Mouse (Mus musculus) intestine, embryonic 16.5 days (tissue): Measurements from ENCODE around the gene Pdlim3. TPM values are rescaled to one million over a fixed set of nuclear protein-coding genes. Genes with fewer than 3 reads are reported as not detected.
A peak's percentile ranks its signal among the peaks of the same experiment; 100 is the strongest.

Source experiments
- ATAC-seq: fragments of 200-750 bp; cut with Nextera tagmentation; 2 replicates; pipeline ENCODE4 v1.8.0; 2017; ENCODE audit warnings: moderate TSS enrichment, moderate library complexity
- H3K27ac ChIP-seq: fragments of 300-500 bp; sonication (generic); 2 replicates; pipeline ENCODE4 v1.5.1; 2014; ENCODE audit warnings: mild to moderate bottlenecking, low read length
- H3K27me3 ChIP-seq: fragments of 300-500 bp; sonication (generic); replicated peaks from 2 replicates; pipeline ENCODE4 v1.6.1; 2014; ENCODE audit warnings: low read length, control low read depth, mixed read lengths; ENCODE audit not compliant: control insufficient read depth, insufficient read depth
- H3K36me3 ChIP-seq: fragments of 300-500 bp; sonication (generic); 2 replicates; pipeline ENCODE4 v1.6.1; 2014; ENCODE audit warnings: low read length, control low read depth; ENCODE audit not compliant: control insufficient read depth, insufficient read depth
- H3K4me1 ChIP-seq: fragments of 300-500 bp; sonication (generic); 2 replicates; pipeline ENCODE4 v1.6.1; 2014; ENCODE audit warnings: low read length, control low read depth, mixed read lengths; ENCODE audit not compliant: control insufficient read depth, insufficient read depth
- H3K4me2 ChIP-seq: fragments of 300-500 bp; sonication (generic); 2 replicates; pipeline ENCODE4 v1.6.1; 2014; ENCODE audit warnings: low read depth, low read length, control low read depth
- H3K4me3 ChIP-seq: fragments of 300-500 bp; sonication (generic); 2 replicates; pipeline ENCODE4 v1.5.1; 2014; ENCODE audit warnings: mild to moderate bottlenecking, low read length
- H3K9ac ChIP-seq: fragments of 300-500 bp; sonication (generic); 2 replicates; pipeline ENCODE4 v1.6.1; 2014; ENCODE audit warnings: low read depth, low read length
- H3K9me3 ChIP-seq: fragments of 300-500 bp; sonication (generic); 2 replicates; pipeline ENCODE4 v1.6.1; 2016; ENCODE audit warnings: low read length, control low read depth; ENCODE audit not compliant: control insufficient read depth
- WGBS: fragments of 180-500 bp; shearing (Covaris S2); extraction: QIAGEN DNeasy Blood & Tissue Kit; methylation state at CpG from one replicate; pipeline ENCODE4 v1.1.7; 2014; 5-methylcytosine and 5-hydroxymethylcytosine counted together
- polyA plus RNA-seq: library from polyadenylated mRNA; unstranded; fragments of >200 nt; fragmentation: Nextera tagmentation; extraction: Ambion mirVana; gene quantifications from 2 replicates; pipeline ENCODE4 v1.2.1, GENCODE M21; 2015

The Pdlim3 gene
- polyA plus RNA-seq, 1 experiment from 2014 or later = 97.7 TPM

GRCm38 (mm10) chr8:45872077-45872476 lies 13.2 kb upstream of the Pdlim3 start:
- no peaks in the 10 kb centered on the region for H3K9me3 ChIP-seq
- WGBS = 52% methylated on average over 7 of the region's 7 CpGs
- H3K36me3 ChIP-seq = no peaks in the 10 kb centered on the region
- ATAC-seq = peak; percentile 50; the same call in 1 of the 2 replicates
- no peak overlapping the region for H3K4me2 ChIP-seq
- no peak overlapping the region for H3K9ac ChIP-seq
- H3K27me3 ChIP-seq = no peaks in the 10 kb centered on the region
- H3K4me1 ChIP-seq = no peaks in the 10 kb centered on the region
- no peak overlapping the region for H3K27ac ChIP-seq
- no peak overlapping the region for H3K4me3 ChIP-seq

- no peak overlapping the region for H3K4me2 ChIP-seq
These were observed 10.2 kb upstream of the Pdlim3 start for GRCm38 (mm10) chr8:45874945-45875626.

DNA sequence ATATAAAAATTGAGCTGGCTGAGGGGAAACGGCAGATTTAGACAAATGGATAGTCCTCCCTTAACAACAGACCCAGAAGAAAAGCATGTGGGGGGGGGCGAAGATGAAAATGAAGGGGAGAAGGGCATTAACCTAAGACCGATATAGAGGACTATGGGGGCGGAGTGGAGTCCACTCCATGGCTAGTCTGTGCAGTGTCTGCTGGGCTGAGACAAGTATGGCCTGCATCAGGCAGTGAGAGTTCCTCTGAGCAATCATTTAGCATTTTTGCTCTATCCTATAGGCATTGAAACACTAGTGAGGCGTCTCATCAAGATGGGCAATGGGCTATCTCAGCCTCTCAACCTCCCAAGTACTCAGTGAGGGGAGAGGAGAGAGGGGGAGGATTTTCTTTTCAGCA lies 8.9 kb upstream of the Pdlim3 start:
- no peak overlapping the region for H3K4me3 ChIP-seq
- H3K36me3 ChIP-seq = no peaks in the 10 kb centered on the region
- ATAC-seq = no peak
- peaks cover 3% of the 10 kb centered on the region; the same call in 1 of the 2 replicates for H3K9me3 ChIP-seq
- 81% methylated on average over 5 of the region's 5 CpGs for WGBS
- no peak overlapping the region for H3K4me2 ChIP-seq
- H3K27ac ChIP-seq = no peak overlapping the region
- H3K4me1 ChIP-seq = no peaks in the 10 kb centered on the region
- no peaks in the 10 kb centered on the region for H3K27me3 ChIP-seq
- H3K9ac ChIP-seq = no peak overlapping the region

More at GRCm38 (mm10) chr8:45874945-45875626, 10.2 kb upstream of the Pdlim3 start:
- whole genome bisulfite sequencing = 37% methylated on average over 10 of the region's 10 CpGs
- peak overlapping the region; percentile 34 for H3K27ac ChIP-seq
- peaks cover 2% of the 10 kb centered on the region; the same call in 1 of the 2 replicates for H3K9me3 ChIP-seq
- no peaks in the 10 kb centered on the region for H3K27me3 ChIP-seq
- H3K4me1 ChIP-seq = no peaks in the 10 kb centered on the region
- H3K4me3 ChIP-seq = no peak overlapping the region
- H3K9ac ChIP-seq = 0 out of 2 replicates have a peak overlapping the region, but pooled peaks have one; percentile 0
- no peaks in the 10 kb centered on the region for H3K36me3 ChIP-seq
- ATAC-seq = peak; percentile 74

DNA sequence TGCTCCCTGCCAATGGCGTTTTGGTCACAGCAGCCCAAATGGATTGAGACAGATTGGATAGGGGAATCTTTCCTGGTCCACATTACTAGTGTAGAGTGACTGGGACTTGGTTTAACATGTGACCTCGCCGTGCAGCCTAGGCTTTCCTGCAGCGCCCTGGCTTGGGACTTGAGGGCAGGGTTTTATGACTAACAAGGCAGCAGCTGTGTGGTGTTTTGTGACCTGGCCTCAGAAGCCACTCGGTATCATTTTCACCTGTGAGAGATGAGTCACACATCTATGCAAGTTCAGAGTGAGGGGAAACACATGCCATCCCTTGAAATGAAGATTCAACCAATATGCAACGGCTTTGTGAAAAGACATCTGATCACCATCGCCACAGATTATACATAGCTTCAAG lies 7.6 kb upstream of the Pdlim3 start:
- no peak overlapping the region for H3K27ac ChIP-seq
- no peak overlapping the region for H3K4me3 ChIP-seq
- ATAC-seq = no peak
- no peaks in the 10 kb centered on the region for H3K36me3 ChIP-seq
- H3K4me1 ChIP-seq = no peaks in the 10 kb centered on the region
- no peak overlapping the region for H3K4me2 ChIP-seq
- H3K9me3 ChIP-seq = peaks cover 3% of the 10 kb centered on the region; the same call in 1 of the 2 replicates
- H3K27me3 ChIP-seq = no peaks in the 10 kb centered on the region
- 89% methylated on average over 7 of the region's 7 CpGs for WGBS
- H3K9ac ChIP-seq = no peak overlapping the region

DNA sequence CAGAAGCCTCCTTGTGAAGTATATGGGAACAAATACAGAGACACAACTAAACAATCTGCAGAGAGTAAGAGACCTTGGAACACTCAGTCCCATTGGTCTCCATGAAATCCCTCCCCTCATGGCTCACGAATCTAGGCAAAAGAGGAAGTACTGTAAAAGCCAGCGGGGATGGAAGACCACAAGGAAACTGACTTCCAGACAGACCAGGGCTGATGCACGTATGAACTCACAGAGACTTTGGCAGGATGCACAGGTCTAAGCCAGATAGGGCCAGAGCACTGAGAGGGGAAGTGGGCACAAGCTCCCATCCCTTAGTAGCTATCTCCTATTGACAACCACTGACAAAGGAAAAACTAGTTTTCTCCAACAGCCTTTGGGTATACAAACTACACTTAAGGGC lies 4.8 kb upstream of the Pdlim3 start:
- Histone ChIP-seq H3K4me1 (peaks cover 8% of the 10 kb centered on the region; the same call in 1 of the 2 replicates), H3K27ac (no peak overlapping the region), H3K9ac (no peak overlapping the region), H3K4me3 (no peak overlapping the region), H3K36me3 (no peaks in the 10 kb centered on the region), H3K9me3 (peaks cover 3% of the 10 kb centered on the region; the same call in 1 of the 2 replicates), H3K4me2 (no peak overlapping the region), H3K27me3 (no peaks in the 10 kb centered on the region; the same call in 1 of the 2 replicates)
- no peak for ATAC-seq
- WGBS = 80% methylated on average over 3 of the region's 3 CpGs

DNA sequence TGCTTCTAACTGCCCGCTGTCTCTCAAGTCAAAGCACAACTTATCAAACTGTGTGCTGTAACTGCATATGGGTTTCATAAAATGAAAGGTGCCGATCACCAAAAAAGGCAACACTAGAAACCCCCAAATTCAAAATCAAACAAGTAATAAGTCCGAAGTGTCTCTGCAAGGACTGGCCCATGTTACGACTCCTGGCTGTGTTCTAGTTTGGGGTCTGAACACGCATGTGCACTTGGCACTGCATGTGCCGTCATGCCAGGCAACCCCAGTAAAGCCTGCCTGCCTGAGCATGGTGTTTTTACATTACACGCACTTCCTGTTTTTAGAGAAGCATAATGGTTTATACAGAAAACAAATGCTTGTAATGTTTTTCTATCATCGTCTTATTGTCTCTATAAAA lies 3.5 kb upstream of the Pdlim3 start:
- Histone ChIP-seq H3K4me2 (no peak overlapping the region), H3K4me3 (no peak overlapping the region), H3K27me3 (peaks cover 3% of the 10 kb centered on the region; the same call in 1 of the 2 replicates), H3K9me3 (peaks cover 3% of the 10 kb centered on the region; the same call in 1 of the 2 replicates), H3K27ac (no peak overlapping the region), H3K9ac (no peak overlapping the region), H3K36me3 (no peaks in the 10 kb centered on the region), H3K4me1 (peaks cover 13% of the 10 kb centered on the region)
- WGBS = 92% methylated on average over 8 of the region's 8 CpGs
- ATAC-seq = no peak

DNA sequence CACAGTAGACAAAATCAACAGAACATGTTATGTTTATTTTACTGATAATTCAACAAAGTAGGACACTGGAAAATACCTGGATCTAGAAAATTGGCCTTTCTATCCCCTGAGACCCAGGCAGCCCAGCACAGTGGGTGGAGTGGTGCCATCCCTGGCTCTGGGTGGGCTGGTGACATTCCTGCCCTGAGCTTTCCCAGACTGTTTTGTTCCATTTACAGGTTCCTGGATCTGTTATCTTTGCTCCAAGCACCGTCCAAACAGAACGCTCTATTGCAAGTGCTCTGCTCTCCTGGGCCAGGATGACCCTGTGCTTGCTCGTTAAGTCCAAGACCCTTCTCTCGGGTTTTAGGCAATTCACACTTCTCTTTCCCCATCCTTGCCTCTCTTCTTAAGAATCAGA lies 1.5 kb upstream of the Pdlim3 start:
- no peak for ATAC-seq
- no peak overlapping the region for H3K27ac ChIP-seq
- no peak overlapping the region for H3K9ac ChIP-seq
- no peak overlapping the region for H3K4me2 ChIP-seq
- H3K4me3 ChIP-seq = no peak overlapping the region
- peaks cover 3% of the 10 kb centered on the region; the same call in 1 of the 2 replicates for H3K27me3 ChIP-seq
- no peaks in the 10 kb centered on the region for H3K36me3 ChIP-seq
- H3K9me3 ChIP-seq = peaks cover 3% of the 10 kb centered on the region; the same call in 1 of the 2 replicates
- H3K4me1 ChIP-seq = peaks cover 13% of the 10 kb centered on the region
- WGBS = 35% methylated on average over 4 of the region's 4 CpGs

DNA sequence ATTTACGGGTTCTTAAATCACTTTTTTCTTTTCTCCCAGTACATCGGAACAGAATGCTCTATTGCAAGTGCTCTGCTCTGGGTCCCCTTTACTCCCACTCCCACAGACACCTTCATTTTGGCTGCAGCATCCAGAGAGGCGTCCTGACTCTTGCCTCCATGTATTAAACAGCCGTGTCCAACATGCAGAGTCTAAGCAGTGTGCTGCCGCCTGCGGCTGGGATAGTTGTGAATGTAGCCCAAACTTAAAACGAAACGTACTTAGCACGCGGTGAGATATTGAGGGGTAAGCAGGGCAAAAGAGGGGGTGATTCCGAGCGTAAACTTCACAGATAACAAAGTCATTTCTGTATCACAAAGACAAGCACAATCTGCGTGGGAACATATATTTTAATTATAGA lies 709 bp upstream of the Pdlim3 start:
- H3K9ac ChIP-seq = peak overlapping the region; percentile 2; the same call in 1 of the 2 replicates
- WGBS = 5% methylated on average over 13 of the region's 13 CpGs
- peak; percentile 49; the same call in 1 of the 2 replicates for ATAC-seq

DNA sequence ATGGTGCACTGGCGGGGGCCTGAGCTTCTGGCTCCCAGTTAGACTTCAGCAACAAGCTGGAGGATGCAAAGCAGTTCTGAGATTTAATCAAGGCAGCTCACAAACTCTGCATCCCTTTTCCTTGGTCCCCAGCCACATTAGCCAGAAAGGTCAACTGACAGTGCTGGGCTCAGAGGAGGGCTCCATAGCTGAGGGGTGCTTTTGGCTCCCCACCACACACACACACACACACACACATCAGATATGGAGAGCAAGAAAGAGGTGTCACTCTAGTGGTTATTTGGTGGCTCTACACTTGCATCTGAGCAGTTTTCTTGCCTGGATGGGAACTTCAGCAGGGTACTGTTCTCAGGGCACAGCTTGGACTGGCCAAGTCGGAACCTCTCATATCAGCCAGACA lies 514 bp downstream of the Pdlim3 start:
- ATAC-seq = peak; percentile 43
- 29% methylated on average over 2 of the region's 2 CpGs for WGBS
- peaks cover 13% of the 10 kb centered on the region for H3K4me1 ChIP-seq

More for the DNA sequence above, 709 bp upstream of the Pdlim3 start:
- H3K9me3 ChIP-seq = peaks cover 3% of the 10 kb centered on the region; the same call in 1 of the 2 replicates
- H3K36me3 ChIP-seq = no peaks in the 10 kb centered on the region
- no peak overlapping the region for H3K27ac ChIP-seq
- H3K4me1 ChIP-seq = peaks cover 13% of the 10 kb centered on the region
- peak overlapping the region; percentile 65 for H3K4me2 ChIP-seq
- H3K4me3 ChIP-seq = peak overlapping the region; percentile 50
- peaks cover 3% of the 10 kb centered on the region; the same call in 1 of the 2 replicates for H3K27me3 ChIP-seq

More for the DNA sequence above, 514 bp downstream of the Pdlim3 start:
- peak overlapping the region; percentile 50 for H3K4me3 ChIP-seq
- peaks cover 3% of the 10 kb centered on the region; the same call in 1 of the 2 replicates for H3K27me3 ChIP-seq
- peak overlapping the region; percentile 77 for H3K27ac ChIP-seq
- no peaks in the 10 kb centered on the region for H3K9me3 ChIP-seq
- no peaks in the 10 kb centered on the region for H3K36me3 ChIP-seq
- H3K4me2 ChIP-seq = peak overlapping the region; percentile 65
- H3K9ac ChIP-seq = peak overlapping the region; percentile 60
